Mouse (Mus musculus) myocyte (in vitro differentiated cells): ENCODE measurements around the gene Ppard. TPM values are rescaled to one million over a fixed set of nuclear protein-coding genes. Genes with fewer than 3 reads are reported as not detected.

ENCODE experiments used
- H3K27me3 ChIP-seq: one replicate; pipeline ENCODE4 v1.6.1; 2011; ENCODE audit not compliant: control insufficient read depth, insufficient read depth, insufficient read length
- H3K36me3 ChIP-seq: one replicate; pipeline ENCODE4 v1.6.1; 2011; ENCODE audit not compliant: control insufficient read depth, insufficient read depth
- H3K4me2 ChIP-seq: one replicate; pipeline ENCODE4 v1.6.1; 2011; ENCODE audit warnings: low read depth, control low read depth
- H3K4me3 ChIP-seq: one replicate; pipeline ENCODE4 v1.5.1; 2011; ENCODE audit warnings: mild to moderate bottlenecking, control low read depth, moderate library complexity
- H3K79me2 ChIP-seq: one replicate; pipeline ENCODE4 v1.6.1; 2011; ENCODE audit not compliant: control insufficient read depth, insufficient read depth
- H3ac ChIP-seq: one replicate; pipeline ENCODE4 v1.6.1; 2011; ENCODE audit not compliant: control insufficient read depth, insufficient read length
- CEBPB ChIP-seq: IDR thresholded peaks from 2 replicates; pipeline ENCODE4 v1.6.1; 2011; ENCODE audit warnings: mild to moderate bottlenecking, moderate library complexity; ENCODE audit not compliant: poor library complexity, insufficient read depth, severe bottlenecking
- E2F4 ChIP-seq: IDR thresholded peaks from one replicate; pipeline ENCODE4 v1.6.1; 2011; ENCODE audit warnings: mild to moderate bottlenecking, control low read depth, moderate library complexity; ENCODE audit not compliant: insufficient read depth
- MAX ChIP-seq: IDR thresholded peaks from one replicate; pipeline ENCODE4 v1.6.1; 2011; ENCODE audit warnings: low read depth, mild to moderate bottlenecking, control low read depth
- MYOD1 ChIP-seq, 3 experiments: IDR thresholded peaks; one replicate each; pipeline ENCODE4 v1.6.1; 2011; ENCODE audit warnings: control low read depth in 2 of 3, low read depth in 2 of 3, mild to moderate bottlenecking in 2 of 3, moderate library complexity in 1 of 3; ENCODE audit not compliant: insufficient read length in 2 of 3, control insufficient read depth in 1 of 3
- MYOG ChIP-seq, 3 experiments: IDR thresholded peaks; one replicate each; pipeline ENCODE4 v1.6.1; 2011; ENCODE audit warnings: control low read depth in 2 of 3, low read depth in 2 of 3, mild to moderate bottlenecking in 2 of 3; ENCODE audit not compliant: insufficient read length in 2 of 3, control insufficient read depth in 1 of 3, insufficient read depth in 1 of 3
- POLR2A ChIP-seq: IDR thresholded peaks from one replicate; pipeline ENCODE4 v1.6.1; 2011; ENCODE audit warnings: low read depth, mild to moderate bottlenecking, control low read depth, moderate library complexity; ENCODE audit not compliant: insufficient read length
- POLR2AphosphoS2 ChIP-seq: IDR thresholded peaks from one replicate; pipeline ENCODE4 v1.6.1; 2011; ENCODE audit warnings: low read depth, control low read depth; ENCODE audit not compliant: insufficient read length
- REST ChIP-seq: IDR thresholded peaks from one replicate; pipeline ENCODE4 v1.6.1; 2011; ENCODE audit warnings: mild to moderate bottlenecking, control low read depth, moderate library complexity; ENCODE audit not compliant: insufficient read depth, insufficient read length
- SRF ChIP-seq: IDR thresholded peaks from one replicate; pipeline ENCODE4 v1.6.1; 2011; ENCODE audit warnings: low read depth; ENCODE audit not compliant: control insufficient read depth, insufficient read length
- TCF12 ChIP-seq: IDR thresholded peaks from one replicate; pipeline ENCODE4 v1.6.1; 2011; ENCODE audit warnings: mild to moderate bottlenecking, control low read depth; ENCODE audit not compliant: poor library complexity, insufficient read depth, severe bottlenecking
- TCF3 ChIP-seq: IDR thresholded peaks from one replicate; pipeline ENCODE4 v1.6.1; 2011; ENCODE audit warnings: low read depth, control low read depth; ENCODE audit not compliant: insufficient read length
- USF1 ChIP-seq: IDR thresholded peaks from one replicate; pipeline ENCODE4 v1.6.1; 2011; ENCODE audit warnings: low read depth, mild to moderate bottlenecking, control low read depth, moderate library complexity
- polyA plus RNA-seq: library from polyadenylated mRNA; unstranded; fragments of >200 nt; fragmentation: generic; extraction: Trizol; gene quantifications from one replicate; pipeline ENCODE4 v1.2.1, GENCODE M21; 2012; ENCODE audit warnings: missing spikeins

Ppard gene
- polyA plus RNA-seq, 1 experiment, result 32.6 TPM

- Histone ChIP-seq H3ac (no peak overlapping the region), H3K4me3 (no peak overlapping the region), H3K36me3 (no peaks in the 10 kb centered on the region), H3K79me2 (peaks cover 37% of the 10 kb centered on the region), H3K4me2 (peak overlapping the region; percentile 95), H3K27me3 (no peaks in the 10 kb centered on the region)
- no peak for TF ChIP-seq MAX
- TF ChIP-seq REST, result no peak
- TF ChIP-seq POLR2AphosphoS2, result no peak
- no peak for TF ChIP-seq TCF12
- no peak for TF ChIP-seq TCF3
- TF ChIP-seq SRF, result no peak
- TF ChIP-seq MYOD1 (IDR thresholded peaks at IDR 0.05; ENCODE audit: control insufficient read depth in 1 of 3, insufficient read length in 2 of 3, low read depth in 2 of 3), result peak in 1 of 3 experiments; percentile 13
- TF ChIP-seq MYOG (IDR thresholded peaks at IDR 0.05; ENCODE audit: control insufficient read depth in 1 of 3, insufficient read depth in 1 of 3, insufficient read length in 2 of 3, low read depth in 2 of 3), result no peak
- no peak for TF ChIP-seq USF1
Observed at GRCm38 (mm10) chr17:28340578-28340977, 108.1 kb downstream of the Ppard start.

GRCm38 (mm10) chr17:28341091-28341490, 108.6 kb downstream of the Ppard start:
- H3K4me2 ChIP-seq, result peak overlapping the region; percentile 95
- TF ChIP-seq REST (no peak), CEBPB (no peak), USF1 (no peak), MYOG (IDR thresholded peaks at IDR 0.05; ENCODE audit: control insufficient read depth in 1 of 3, insufficient read depth in 1 of 3, insufficient read length in 2 of 3, low read depth in 2 of 3) (peak in 1 of 3 experiments; percentile 40), MYOD1 (IDR thresholded peaks at IDR 0.05; ENCODE audit: control insufficient read depth in 1 of 3, insufficient read length in 2 of 3, low read depth in 2 of 3) (peak in 1 of 3 experiments; percentile 53), POLR2A (peak; percentile 64), SRF (no peak), POLR2AphosphoS2 (peak; percentile 58)
- no peaks in the 10 kb centered on the region for H3K27me3 ChIP-seq
- no peak overlapping the region for H3ac ChIP-seq
- H3K79me2 ChIP-seq, result peaks cover 39% of the 10 kb centered on the region
- H3K36me3 ChIP-seq, result no peaks in the 10 kb centered on the region
- no peak overlapping the region for H3K4me3 ChIP-seq

GRCm38 (mm10) chr17:28344050-28344607, 111.6 kb downstream of the Ppard start:
- Histone ChIP-seq H3K4me2 (peak overlapping the region; percentile 72), H3K79me2 (peaks cover 68% of the 10 kb centered on the region), H3K27me3 (no peaks in the 10 kb centered on the region), H3K4me3 (no peak overlapping the region), H3K36me3 (no peaks in the 10 kb centered on the region), H3ac (no peak overlapping the region)
- TF ChIP-seq MAX, result no peak
- peak; percentile 96 for TF ChIP-seq SRF

GRCm38 (mm10) chr17:28344670-28345069, 112.2 kb downstream of the Ppard start:
- no peak overlapping the region for H3K4me3 ChIP-seq
- TF ChIP-seq MAX (no peak), E2F4 (no peak), POLR2A (no peak), SRF (no peak), TCF12 (no peak), POLR2AphosphoS2 (no peak), MYOD1 (IDR thresholded peaks at IDR 0.05; ENCODE audit: control insufficient read depth in 1 of 3, insufficient read length in 2 of 3, low read depth in 2 of 3) (no peak), USF1 (no peak), MYOG (IDR thresholded peaks at IDR 0.05; ENCODE audit: control insufficient read depth in 1 of 3, insufficient read depth in 1 of 3, insufficient read length in 2 of 3, low read depth in 2 of 3) (no peak), TCF3 (no peak), REST (no peak), CEBPB (no peak)
- H3ac ChIP-seq, result no peak overlapping the region
- H3K4me2 ChIP-seq, result peak overlapping the region; percentile 72
- H3K27me3 ChIP-seq, result no peaks in the 10 kb centered on the region
- H3K79me2 ChIP-seq, result peaks cover 74% of the 10 kb centered on the region
- no peaks in the 10 kb centered on the region for H3K36me3 ChIP-seq

GRCm38 (mm10) chr17:28345271-28345721, 112.8 kb downstream of the Ppard start:
- Histone ChIP-seq H3K4me3 (no peak overlapping the region), H3K79me2 (peaks cover 76% of the 10 kb centered on the region)
- TF ChIP-seq MYOD1 (IDR thresholded peaks at IDR 0.05; ENCODE audit: control insufficient read depth in 1 of 3, insufficient read length in 2 of 3, low read depth in 2 of 3), result peak in 1 of 3 experiments; percentile 3
- no peak for TF ChIP-seq CEBPB
- no peak for TF ChIP-seq MAX

More at GRCm38 (mm10) chr17:28345271-28345721, 112.8 kb downstream of the Ppard start:
- Histone ChIP-seq H3ac (peak overlapping the region; percentile 23), H3K4me2 (peak overlapping the region; percentile 72), H3K27me3 (no peaks in the 10 kb centered on the region), H3K36me3 (no peaks in the 10 kb centered on the region)
